Mouse (Mus musculus) cerebellum, adult 18-20 months (tissue): ENCODE measurements around the gene Scgb2b15.
"Not testable (repeated sequence)": the region's sequence is repeated elsewhere in the genome, so short reads cannot be mapped to it uniquely, and the experiment has no call there.

Experiments
- DNase-seq, 2 experiments: peaks; one replicate each; pipeline ENCODE4 v3.0.0; 2021

Gene Scgb2b15

GRCm38 (mm10) chr7:32829562-32829961, at the start of gene Scgb2b15:
Gene Scgb2b15 (minus strand): TSS chr7:32829662.
- not testable (repeated sequence) for DNase-seq

GRCm38 (mm10) chr7:32836254-32836653, 6.8 kb upstream of the Scgb2b15 start, which contains the start of gene Scgb1b15:
Gene Scgb1b15 (plus strand): TSS chr7:32836554.
- not testable (repeated sequence) for DNase-seq
